Mouse (Mus musculus) hindbrain, embryonic 11.5 days (tissue): ENCODE results near the gene Eva1c. TPM values are rescaled to one million over a fixed set of nuclear protein-coding genes. Genes with fewer than 3 reads are reported as not detected.

Experiments used
- ATAC-seq: fragments of 200-750 bp; cut with Nextera tagmentation; 2 replicates; pipeline ENCODE4 v1.8.0; 2017; ENCODE audit warnings: mild to moderate bottlenecking, moderate TSS enrichment, moderate library complexity; ENCODE audit not compliant: low FRiP score
- DNase-seq: peaks from one replicate; pipeline ENCODE4 v3.0.0-alpha.2; 2015; ENCODE audit warnings: low spot score
- H3K27ac ChIP-seq: fragments of 300-500 bp; sonication (generic); 2 replicates; pipeline ENCODE4 v1.5.1; 2014; ENCODE audit warnings: mild to moderate bottlenecking, low read depth, low read length
- H3K27me3 ChIP-seq: fragments of 300-500 bp; sonication (generic); 2 replicates; pipeline ENCODE4 v1.6.1; 2014; ENCODE audit warnings: mild to moderate bottlenecking, low read length, moderate library complexity, mixed read lengths; ENCODE audit not compliant: control insufficient read depth, insufficient read depth
- H3K36me3 ChIP-seq: fragments of 300-500 bp; sonication (generic); 2 replicates; pipeline ENCODE4 v1.6.1; 2014; ENCODE audit warnings: mild to moderate bottlenecking, low read length, moderate library complexity, mixed read lengths; ENCODE audit not compliant: control insufficient read depth, insufficient read depth
- H3K4me1 ChIP-seq: fragments of 300-500 bp; sonication (generic); replicated peaks from 2 replicates; pipeline ENCODE4 v1.6.1; 2014; ENCODE audit warnings: low read length, mixed read lengths; ENCODE audit not compliant: control insufficient read depth, insufficient read depth
- H3K4me2 ChIP-seq: fragments of 300-500 bp; sonication (generic); replicated peaks from 2 replicates; pipeline ENCODE4 v1.6.1; 2014; ENCODE audit warnings: mild to moderate bottlenecking, low read depth, low read length
- H3K4me3 ChIP-seq: fragments of 300-500 bp; sonication (generic); 2 replicates; pipeline ENCODE4 v1.5.1; 2014; ENCODE audit warnings: low read depth, low read length
- H3K9ac ChIP-seq: fragments of 300-500 bp; sonication (generic); 2 replicates; pipeline ENCODE4 v1.6.1; 2014; ENCODE audit warnings: low read depth, low read length
- H3K9me3 ChIP-seq: fragments of 300-500 bp; sonication (generic); 2 replicates; pipeline ENCODE4 v1.6.1; 2016; ENCODE audit warnings: low read length; ENCODE audit not compliant: control insufficient read depth
- WGBS: fragments of 180-500 bp; shearing (Covaris S2); extraction: QIAGEN DNeasy Blood & Tissue Kit; methylation state at CpG from one replicate; pipeline ENCODE4 v1.1.7; 2014; 5-methylcytosine and 5-hydroxymethylcytosine counted together
- polyA plus RNA-seq: library from polyadenylated mRNA; unstranded; fragments of >200 nt; fragmentation: Nextera tagmentation; extraction: Ambion mirVana; gene quantifications from 2 replicates; pipeline ENCODE4 v1.2.1, GENCODE M21; 2014

The Eva1c gene
- polyA plus RNA-seq, 1 experiment from 2014 or later, result 1.9 TPM

- Histone ChIP-seq H3K4me3 (no peak overlapping the region), H3K9me3 (no peaks in the 10 kb centered on the region), H3K4me2 (no peak overlapping the region), H3K27me3 (no peaks in the 10 kb centered on the region; the same call in 1 of the 2 replicates), H3K27ac (no peak overlapping the region), H3K4me1 (no peaks in the 10 kb centered on the region), H3K9ac (no peak overlapping the region), H3K36me3 (no peaks in the 10 kb centered on the region)
- DNase-seq (no peak), ATAC-seq (no peak)
- WGBS, result 71% methylated on average over 4 of the region's 4 CpGs
These were observed 74.8 kb downstream of the Eva1c start for GRCm38 (mm10) chr16:90901364-90901763.

- no peaks in the 10 kb centered on the region for H3K4me1 ChIP-seq
- no peak for DNase-seq
- no peaks in the 10 kb centered on the region; the same call in 1 of the 2 replicates for H3K27me3 ChIP-seq
- H3K9me3 ChIP-seq, result no peaks in the 10 kb centered on the region
- H3K4me2 ChIP-seq, result no peak overlapping the region
- 24% methylated on average over 5 of the region's 5 CpGs for WGBS
- no peaks in the 10 kb centered on the region for H3K36me3 ChIP-seq
- ATAC-seq, result no peak
- no peak overlapping the region for H3K4me3 ChIP-seq
- H3K27ac ChIP-seq, result no peak overlapping the region
- H3K9ac ChIP-seq, result no peak overlapping the region
These were observed 76.8 kb downstream of the Eva1c start for GRCm38 (mm10) chr16:90903300-90903699.

GRCm38 (mm10) chr16:90907250-90907649 is 80.7 kb downstream of the Eva1c start:
- H3K36me3 ChIP-seq, result no peaks in the 10 kb centered on the region
- H3K4me1 ChIP-seq, result no peaks in the 10 kb centered on the region
- DNase-seq (no peak), ATAC-seq (no peak)
- H3K27ac ChIP-seq, result no peak overlapping the region
- WGBS, result 74% methylated on average over 7 of the region's 7 CpGs
- no peak overlapping the region for H3K9ac ChIP-seq
- no peaks in the 10 kb centered on the region for H3K9me3 ChIP-seq
- H3K4me3 ChIP-seq, result no peak overlapping the region
- no peak overlapping the region for H3K4me2 ChIP-seq
- no peaks in the 10 kb centered on the region; the same call in 1 of the 2 replicates for H3K27me3 ChIP-seq

DNA sequence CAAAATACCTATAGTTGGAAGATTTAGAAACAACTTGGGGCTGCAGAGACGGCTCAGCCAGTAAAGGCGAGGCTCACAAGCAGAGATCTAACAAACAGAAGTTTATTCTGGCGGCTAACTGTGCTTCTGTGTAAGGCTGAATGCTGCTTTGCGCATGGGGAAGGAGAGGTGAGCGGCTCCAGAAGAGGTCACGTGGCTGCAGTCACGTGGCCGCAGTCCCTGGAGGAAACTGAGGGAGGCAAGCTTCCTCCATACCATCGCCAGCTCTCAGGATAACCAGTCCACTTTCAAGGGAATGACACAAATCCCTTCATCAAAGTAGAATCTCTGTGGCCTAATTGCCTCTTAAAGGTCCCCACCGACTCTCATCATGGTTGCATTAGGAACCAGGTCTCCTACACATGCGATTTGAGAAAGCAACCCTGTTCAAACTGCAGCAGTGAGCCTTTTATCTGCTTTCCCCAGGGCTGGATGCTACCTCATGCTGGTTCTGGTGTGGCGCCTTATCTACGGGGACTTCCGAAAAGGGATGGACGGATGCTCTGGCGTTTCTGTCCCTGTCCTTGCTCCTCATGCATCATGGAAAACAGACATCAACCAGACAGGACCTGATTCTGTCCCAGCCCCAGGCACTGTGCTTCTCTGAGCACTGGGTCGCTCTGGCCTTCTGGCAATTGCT is 84.5 kb downstream of the Eva1c start:
- Histone ChIP-seq H3K9me3 (no peaks in the 10 kb centered on the region), H3K9ac (no peak overlapping the region), H3K4me3 (no peak overlapping the region), H3K4me1 (no peaks in the 10 kb centered on the region), H3K27me3 (no peaks in the 10 kb centered on the region), H3K36me3 (no peaks in the 10 kb centered on the region), H3K4me2 (no peak overlapping the region), H3K27ac (no peak overlapping the region)
- DNase-seq (no peak), ATAC-seq (no peak)
- 77% methylated on average over 17 of the region's 17 CpGs for WGBS

- H3K4me2 ChIP-seq, result no peak overlapping the region
- no peaks in the 10 kb centered on the region for H3K36me3 ChIP-seq
These were observed 85.2 kb downstream of the Eva1c start for GRCm38 (mm10) chr16:90911766-90912165.

DNA sequence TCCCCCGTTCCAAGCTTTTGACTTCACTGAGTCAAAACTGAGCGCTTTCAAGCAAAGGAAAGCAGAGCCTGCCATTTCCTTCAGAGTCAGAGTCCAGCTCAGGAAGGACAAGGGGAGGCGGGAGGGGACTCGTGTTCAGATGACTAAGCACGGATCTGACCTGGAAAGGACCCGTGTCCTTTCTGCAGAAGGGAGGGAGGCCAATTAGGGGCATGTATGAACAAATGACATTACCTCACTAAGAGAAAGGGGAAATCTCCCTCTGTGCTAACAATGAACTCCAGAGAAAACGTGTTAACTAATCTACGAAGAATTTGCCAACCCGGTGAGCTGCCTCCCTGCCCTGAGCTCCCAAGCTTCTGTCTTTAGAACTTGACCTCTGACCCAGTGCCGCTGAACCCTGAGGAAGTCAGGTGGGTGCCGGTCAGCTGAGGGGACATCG is 89.5 kb downstream of the Eva1c start:
- Histone ChIP-seq H3K9ac (no peak overlapping the region), H3K4me3 (no peak overlapping the region), H3K36me3 (no peaks in the 10 kb centered on the region), H3K4me2 (no peak overlapping the region), H3K27ac (no peak overlapping the region), H3K27me3 (no peaks in the 10 kb centered on the region), H3K4me1 (no peaks in the 10 kb centered on the region), H3K9me3 (no peaks in the 10 kb centered on the region)
- DNase-seq (no peak), ATAC-seq (no peak)
- WGBS, result 47% methylated on average over 12 of the region's 12 CpGs

More at GRCm38 (mm10) chr16:90911766-90912165, 85.2 kb downstream of the Eva1c start:
- Histone ChIP-seq H3K4me1 (no peaks in the 10 kb centered on the region), H3K4me3 (no peak overlapping the region), H3K9me3 (no peaks in the 10 kb centered on the region), H3K27ac (no peak overlapping the region), H3K27me3 (no peaks in the 10 kb centered on the region), H3K9ac (no peak overlapping the region)
- 94% methylated on average over 13 of the region's 13 CpGs for WGBS
- DNase-seq (no peak), ATAC-seq (no peak)

DNA sequence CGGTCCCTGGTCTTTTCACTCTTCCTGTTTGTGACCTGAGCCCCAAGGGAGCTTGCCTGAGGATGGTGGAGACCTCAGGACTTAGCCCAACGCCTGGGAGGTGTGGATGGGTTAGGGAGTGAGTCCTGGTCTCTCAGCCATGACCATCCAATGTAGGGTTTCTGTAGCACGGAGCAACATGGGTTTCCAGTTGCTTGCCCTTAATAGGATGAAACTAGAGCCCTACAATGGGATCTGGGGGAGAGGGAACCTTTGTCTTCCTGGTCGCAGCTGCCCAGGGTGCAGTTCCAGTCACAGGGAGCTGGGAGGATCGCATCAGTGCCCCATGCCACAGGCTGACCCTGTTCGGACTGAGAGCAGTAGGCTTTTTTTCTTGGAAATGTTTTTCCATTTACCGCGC is 90.6 kb downstream of the Eva1c start:
- no peak overlapping the region for H3K9ac ChIP-seq
- no peaks in the 10 kb centered on the region for H3K9me3 ChIP-seq
- H3K4me2 ChIP-seq, result no peak overlapping the region
- ATAC-seq (no peak), DNase-seq (no peak)
- H3K4me3 ChIP-seq, result no peak overlapping the region
- H3K27ac ChIP-seq, result no peak overlapping the region
- H3K4me1 ChIP-seq, result no peaks in the 10 kb centered on the region
- H3K27me3 ChIP-seq, result no peaks in the 10 kb centered on the region
- H3K36me3 ChIP-seq, result no peaks in the 10 kb centered on the region
- WGBS, result 72% methylated on average over 8 of the region's 8 CpGs

DNA sequence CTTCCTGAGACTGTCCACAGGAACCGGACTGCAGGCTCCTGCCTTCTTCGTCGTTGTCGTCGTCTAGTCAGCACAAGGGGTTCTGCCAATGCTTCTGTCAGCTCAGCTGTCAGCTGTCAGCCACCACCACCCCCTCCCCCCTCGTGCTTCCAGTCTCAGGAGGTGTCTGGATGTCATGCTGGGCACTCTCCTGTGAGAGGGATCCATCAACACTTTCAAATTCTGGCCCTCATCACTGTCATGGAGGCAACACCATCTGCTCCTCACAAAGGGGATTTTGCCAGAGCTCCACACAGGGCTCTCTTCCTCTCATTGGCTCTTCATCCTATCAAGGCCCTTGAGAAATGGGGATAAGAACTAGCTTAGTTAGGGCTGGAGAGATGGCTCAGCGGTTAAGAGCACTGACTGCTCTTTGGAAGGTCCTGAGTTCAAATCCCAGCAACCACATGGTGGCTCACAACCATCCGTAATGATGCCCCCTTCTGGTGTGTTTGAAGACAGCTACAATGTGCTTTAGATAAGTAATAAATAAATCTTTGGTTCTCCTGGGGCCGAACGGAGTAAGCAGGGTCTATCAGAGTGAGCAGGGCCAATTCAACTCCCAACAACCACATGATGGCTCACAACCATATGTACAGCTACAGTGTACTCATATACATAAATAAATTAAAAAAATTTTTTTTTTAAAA is 95.1 kb downstream of the Eva1c start:
- Histone ChIP-seq H3K9me3 (no peaks in the 10 kb centered on the region), H3K27me3 (no peaks in the 10 kb centered on the region), H3K4me3 (no peak overlapping the region), H3K9ac (no peak overlapping the region), H3K4me2 (no peak overlapping the region), H3K4me1 (no peaks in the 10 kb centered on the region), H3K27ac (no peak overlapping the region), H3K36me3 (no peaks in the 10 kb centered on the region)
- DNase-seq, result peak; percentile 39
- ATAC-seq, result peak; percentile 72
- 54% methylated on average over 10 of the region's 10 CpGs for WGBS
